Mouse (Mus musculus) mouse trophoblast stem cell (cell line): ENCODE measurements around the gene Ppp1r15b.

Source experiments
- in situ Hi-C, 2 experiments: fragments of 300-500 bp; cut with MseI, MboI; formaldehyde crosslinking; loops; 2 replicates in 1 of 2; 3 replicates in 1 of 2; pipeline ENCODE4 v1.15.1; 2025

The Ppp1r15b gene

DNA sequence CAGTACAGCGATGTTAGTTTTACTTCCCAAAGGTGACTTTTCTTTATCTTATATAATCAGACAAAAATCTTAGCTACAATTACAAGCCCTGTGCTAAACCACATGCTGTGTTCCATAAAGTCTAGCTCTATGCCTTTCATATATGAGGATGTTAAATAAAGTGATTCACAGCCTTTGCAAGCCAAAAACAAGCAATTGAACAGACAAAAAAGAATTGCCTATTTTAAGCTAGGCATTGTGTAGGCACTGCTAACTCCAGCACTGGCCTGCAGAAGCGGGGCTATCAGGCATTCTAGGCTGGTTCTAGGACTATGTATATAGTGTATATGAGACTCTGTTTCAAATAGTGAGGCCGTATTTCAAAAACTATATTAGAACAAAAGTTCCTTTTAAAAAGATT is 21.3 kb downstream of the Ppp1r15b start:
- in situ Hi-C loops = no loop called here

GRCm38 (mm10) chr1:133155270-133155669 is 24.3 kb downstream of the Ppp1r15b start:
- in situ Hi-C loops = no loop called here

DNA sequence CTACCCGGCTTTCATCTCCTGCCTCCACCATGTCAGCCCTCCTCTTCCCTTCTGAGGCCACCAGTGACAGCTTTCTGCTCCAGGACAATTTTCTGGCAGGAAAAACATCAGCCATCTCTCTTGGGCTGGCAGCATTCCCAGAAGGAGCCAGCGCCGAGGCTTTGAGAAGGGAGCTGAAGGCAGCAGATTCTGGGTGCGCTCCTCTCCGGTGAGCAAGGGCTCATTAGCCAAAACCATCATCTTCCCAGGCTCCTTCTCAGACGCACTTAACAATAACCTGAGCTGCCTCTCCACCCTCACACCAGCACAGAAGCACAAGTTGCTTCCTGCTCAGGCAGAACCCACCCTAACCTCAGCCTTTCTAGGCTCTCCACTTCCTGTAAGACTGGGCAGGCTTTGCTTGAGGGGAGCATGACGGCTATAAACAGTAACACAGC is 28.2 kb downstream of the Ppp1r15b start:
- in situ Hi-C loops = no loop called here

GRCm38 (mm10) chr1:133161559-133161958 is 30.6 kb downstream of the Ppp1r15b start:
- in situ Hi-C loops = no loop called here

GRCm38 (mm10) chr1:133162046-133162445 is 31.1 kb downstream of the Ppp1r15b start:
- in situ Hi-C loops = no loop called here

DNA sequence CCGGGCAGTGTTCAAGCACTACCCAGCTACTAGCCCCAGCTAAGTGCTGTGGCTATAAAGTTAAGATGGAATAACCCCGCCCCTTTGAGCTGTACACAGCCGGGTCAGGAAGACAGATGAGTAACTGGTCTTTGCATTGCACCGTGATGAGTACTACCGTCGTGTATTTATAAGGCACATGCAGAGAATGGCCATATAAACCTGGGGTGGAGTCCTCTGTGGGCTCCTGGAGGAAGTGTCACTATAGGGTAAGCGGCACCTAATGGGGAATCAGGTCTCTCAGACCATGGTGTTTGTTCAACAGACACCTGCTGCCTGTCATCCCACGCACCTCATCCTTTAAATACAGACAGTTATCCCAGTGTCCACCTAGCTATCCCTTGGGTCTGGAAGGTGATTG is 32.0 kb downstream of the Ppp1r15b start:
- in situ Hi-C loops = no loop called here

DNA sequence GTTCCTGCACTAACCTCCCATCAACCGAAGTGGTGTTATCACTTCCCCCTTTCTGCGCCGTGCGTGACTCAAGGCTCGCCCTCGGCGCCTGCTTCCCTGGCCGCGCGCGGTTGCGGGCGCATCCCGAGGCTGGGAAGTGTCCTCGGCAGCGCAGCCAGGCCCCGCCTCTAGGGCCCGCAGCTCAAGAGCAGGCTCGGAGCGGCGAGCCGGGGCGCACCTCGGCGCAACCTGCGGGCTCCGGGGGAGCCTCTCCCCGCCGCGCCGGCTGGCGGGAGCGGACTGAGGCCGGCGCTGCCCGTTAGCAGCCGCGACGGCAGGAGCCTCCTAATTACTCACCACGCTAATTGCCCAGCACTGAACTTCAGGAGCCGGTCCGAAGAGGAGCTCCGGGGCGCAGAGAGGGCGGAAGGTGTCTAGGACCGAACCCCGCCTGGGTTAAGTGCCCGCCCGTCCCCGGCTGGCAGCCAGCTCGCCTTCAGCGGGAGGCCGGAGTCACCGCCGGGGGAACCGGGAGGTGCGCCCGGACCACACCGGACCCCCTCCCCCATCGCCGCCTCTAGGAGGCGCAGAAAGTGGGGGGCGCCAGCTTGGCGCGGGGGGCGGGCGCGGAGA is 33.0 kb downstream of the Ppp1r15b start, which contains the start of gene Plekha6:
Gene Plekha6, plus strand, starts transcription at position 391 of the 612 bp plus-strand sequence.
- in situ Hi-C loops = no loop called here

- in situ Hi-C loops = no loop called here
Observed at GRCm38 (mm10) chr1:133164591-133165011, 33.7 kb downstream of the Ppp1r15b start.

DNA sequence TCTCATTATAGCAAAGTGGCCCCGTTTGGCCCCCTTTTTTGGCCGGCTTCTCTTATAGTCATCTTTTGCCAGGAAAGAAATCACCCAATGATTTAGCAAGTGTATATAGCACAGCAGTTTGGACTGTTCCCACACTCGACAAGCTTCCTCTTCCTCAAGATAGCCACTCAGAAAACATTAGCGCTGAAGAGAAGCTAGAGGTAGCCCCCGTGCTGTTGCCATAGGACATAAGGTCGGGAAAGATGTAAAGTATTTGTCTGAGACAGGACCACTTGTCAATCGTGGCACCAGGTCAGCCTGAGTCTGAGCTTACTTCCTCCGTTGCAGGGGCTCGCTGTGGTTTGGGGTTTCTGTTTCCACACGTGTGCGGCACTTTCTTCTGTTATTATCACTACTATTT is 34.2 kb downstream of the Ppp1r15b start:
- in situ Hi-C loops = no loop called here

DNA sequence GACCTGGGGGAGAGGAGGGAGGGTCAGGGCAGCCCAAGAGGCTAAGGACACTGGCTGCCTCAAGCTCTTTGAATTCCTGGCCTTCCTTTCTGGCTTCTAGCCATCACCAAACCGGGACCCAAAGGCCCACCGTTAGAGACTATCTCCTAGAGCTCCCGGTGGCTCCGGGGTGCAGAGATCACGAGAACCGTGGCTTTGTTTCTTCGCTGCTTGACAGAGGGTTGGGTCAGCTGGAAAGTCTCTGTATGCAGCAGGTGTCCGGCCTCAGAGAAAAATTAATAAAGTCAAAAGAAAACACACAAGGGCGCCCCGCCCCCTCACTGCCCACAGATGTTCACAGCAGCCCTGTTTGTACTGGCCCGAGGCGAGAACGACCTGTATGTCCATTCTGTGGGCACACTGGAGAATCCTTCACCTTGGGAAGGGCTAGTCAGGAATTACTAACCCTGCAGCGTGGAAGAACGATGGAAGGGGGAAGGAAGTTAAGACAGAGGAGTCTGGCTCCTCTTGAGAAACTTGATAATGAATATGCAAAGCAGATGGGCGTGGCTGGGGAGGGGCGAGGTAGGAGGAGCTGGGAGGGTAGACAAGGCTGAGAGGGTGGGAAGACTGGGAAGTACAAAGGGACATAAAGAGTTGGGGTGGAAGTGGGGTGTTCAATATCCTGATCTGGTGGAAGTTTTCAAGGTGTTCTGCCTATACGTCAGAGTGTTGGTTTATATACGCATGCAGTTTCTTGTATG is 37.5 kb downstream of the Ppp1r15b start:
- in situ Hi-C loops = no loop called here

GRCm38 (mm10) chr1:133170196-133170595 is 39.3 kb downstream of the Ppp1r15b start:
- in situ Hi-C loops = no loop called here

DNA sequence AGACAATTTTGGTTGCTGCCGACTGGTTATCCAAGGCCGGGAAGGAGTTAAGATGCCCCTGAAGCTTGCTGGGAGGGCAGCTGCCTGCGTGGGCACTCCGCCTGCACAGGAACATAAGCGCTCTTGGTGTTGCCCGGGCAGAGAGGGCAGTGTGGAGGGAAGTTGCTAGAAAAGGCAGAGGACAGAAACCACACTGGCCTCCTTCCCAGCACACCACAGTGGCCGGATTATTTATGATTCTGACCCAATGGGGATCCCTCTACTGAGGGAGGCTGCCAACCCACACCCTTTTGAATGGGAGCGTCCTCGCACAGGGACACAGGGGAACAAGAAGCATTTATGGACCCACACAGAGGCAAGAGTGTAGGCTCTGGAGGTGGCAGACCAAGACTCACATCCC is 40.4 kb downstream of the Ppp1r15b start:
- in situ Hi-C loops = no loop called here

DNA sequence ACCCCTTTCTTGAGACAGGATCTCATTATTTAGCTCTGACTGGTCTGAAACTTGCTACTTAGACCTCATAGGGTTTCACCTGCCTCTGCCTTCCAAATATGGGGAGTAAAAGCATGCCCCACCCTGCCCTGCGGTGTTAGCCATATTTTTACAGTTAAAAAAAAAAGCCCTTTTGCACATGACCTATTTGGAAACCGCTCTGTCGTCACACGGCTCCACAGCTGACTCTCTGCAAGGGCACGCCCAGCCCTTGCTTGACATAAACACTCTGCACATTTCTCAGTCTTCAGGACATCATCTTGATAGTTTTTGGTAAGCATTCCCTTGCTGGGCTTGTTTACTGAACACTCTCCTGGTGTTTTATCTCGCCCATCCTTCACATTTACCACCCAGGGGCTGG is 44.2 kb downstream of the Ppp1r15b start:
- in situ Hi-C loops = no loop called here

GRCm38 (mm10) chr1:133177480-133178172 is 46.7 kb downstream of the Ppp1r15b start:
- in situ Hi-C loops = no loop called here

- in situ Hi-C loops = no loop called here
Observed at GRCm38 (mm10) chr1:133178732-133179440, 47.9 kb downstream of the Ppp1r15b start.

- in situ Hi-C loops = loop anchor here (5.0 kb wide), 2 partner anchors 121 to 126 kb away; partner anchors contain the start of gene Golt1a (in 1 of the 2)
Observed at GRCm38 (mm10) chr1:133181072-133182015, 50.4 kb downstream of the Ppp1r15b start.

DNA sequence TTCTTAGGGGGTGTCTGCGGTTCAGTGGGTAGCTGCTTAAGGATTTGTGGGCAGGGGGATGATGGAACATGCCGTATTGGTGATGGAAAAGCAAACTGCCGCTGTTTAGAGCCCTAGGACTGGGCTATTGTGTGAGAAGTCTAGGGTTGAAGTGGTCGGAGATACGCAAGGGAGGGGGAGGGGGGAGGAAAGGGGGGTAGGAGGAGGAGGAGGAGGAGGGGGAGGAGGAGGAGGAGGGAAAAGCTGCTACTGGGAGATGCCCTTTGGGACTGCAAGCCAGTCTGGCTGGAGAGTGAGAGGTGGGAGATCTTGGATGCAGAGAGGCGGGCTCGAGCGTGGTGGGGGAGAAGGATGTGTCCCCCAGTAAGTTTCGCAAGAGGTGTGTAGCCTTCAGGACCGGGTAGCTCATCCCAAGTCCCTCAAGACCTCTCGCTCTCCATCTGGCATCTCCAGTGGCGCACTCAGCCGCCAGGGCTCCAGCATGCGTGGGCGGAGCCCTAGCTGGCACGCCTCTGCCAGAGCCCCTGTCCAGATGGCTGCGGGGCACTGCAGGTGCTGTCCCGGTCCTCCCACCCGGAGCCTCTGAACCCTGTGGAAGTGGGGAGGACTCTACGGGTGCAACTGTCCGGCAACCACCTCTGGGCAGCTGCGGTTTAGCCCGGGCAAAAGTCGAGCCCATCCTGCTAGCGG is 51.2 kb downstream of the Ppp1r15b start:
- in situ Hi-C loops = loop anchor here (5.0 kb wide), 2 partner anchors 120 to 125 kb away; partner anchors contain the start of gene Golt1a (in 1 of the 2)

GRCm38 (mm10) chr1:133182706-133183095 is 51.8 kb downstream of the Ppp1r15b start:
- in situ Hi-C loops = loop anchor here (5.0 kb wide), 2 partner anchors 120 to 125 kb away; partner anchors contain the start of gene Golt1a (in 1 of the 2)

DNA sequence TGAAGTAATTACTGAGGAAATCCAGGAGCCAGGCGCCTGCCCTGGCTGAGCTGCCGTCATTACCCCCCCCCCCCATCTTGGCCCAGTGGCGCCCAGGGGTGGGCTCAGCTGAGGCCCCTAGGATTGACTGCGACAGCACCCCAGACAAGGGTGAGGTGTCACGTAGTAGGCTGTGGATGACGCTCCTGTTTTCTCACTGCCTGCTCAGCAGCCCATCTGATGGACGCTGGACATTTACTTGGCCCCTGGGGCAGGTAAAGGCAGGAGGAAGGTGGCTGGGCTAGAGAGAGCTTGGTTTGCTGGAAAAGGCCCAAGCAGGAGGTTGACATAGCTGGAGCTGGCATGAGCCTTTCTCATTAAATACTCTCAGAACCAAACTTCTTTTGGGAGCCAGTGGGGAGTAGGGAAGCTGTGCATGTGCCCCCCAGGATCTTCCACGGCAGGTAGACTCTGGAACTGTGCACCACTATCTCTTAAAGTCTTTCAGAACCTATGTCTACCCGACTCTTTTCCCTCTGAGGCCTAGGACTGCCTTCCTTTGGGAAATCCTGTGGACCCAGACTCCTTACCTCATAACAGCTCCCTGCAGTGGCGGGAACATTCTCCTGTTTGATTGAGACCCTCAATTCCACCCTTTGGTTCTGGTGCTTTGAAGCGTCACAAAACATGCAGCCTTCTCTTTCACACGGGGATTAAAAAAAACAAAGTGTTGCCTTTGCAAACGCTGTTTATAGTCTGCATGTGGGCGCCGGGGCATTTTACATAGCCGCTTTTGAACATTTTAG is 52.4 kb downstream of the Ppp1r15b start:
- in situ Hi-C loops = loop anchor here (5.0 kb wide), 2 partner anchors 119 to 124 kb away; partner anchors contain the start of gene Golt1a (in 1 of the 2)
